Mouse (Mus musculus) liver, embryonic 14.5 days (tissue): ENCODE data around the gene Smc1b. TPM values are rescaled to one million over a fixed set of nuclear protein-coding genes. Genes with fewer than 3 reads are reported as not detected.

Source experiments
- ATAC-seq: fragments of 200-750 bp; cut with Nextera tagmentation; 2 replicates; pipeline ENCODE4 v1.8.0; 2017; ENCODE audit warnings: moderate number of reproducible peaks, mild to moderate bottlenecking, moderate library complexity; ENCODE audit not compliant: insufficient read depth
- DNase-seq, 3 experiments: peaks; one replicate each; pipeline ENCODE4 v3.0.0-alpha.2; 2012 to 2013; ENCODE audit warnings: low read depth in 3 of 3, low spot score in 3 of 3
- H3K27ac ChIP-seq: fragments of 300-500 bp; sonication (generic); 2 replicates; pipeline ENCODE4 v1.5.1; 2014; ENCODE audit warnings: moderate library complexity, mild to moderate bottlenecking, control low read depth, inconsistent platforms
- H3K27me3 ChIP-seq: fragments of 300-500 bp; sonication (generic); 2 replicates; pipeline ENCODE4 v1.6.1; 2014; ENCODE audit warnings: mild to moderate bottlenecking, low read length, moderate library complexity; ENCODE audit not compliant: control insufficient read depth, insufficient read depth
- H3K36me3 ChIP-seq: fragments of 300-500 bp; sonication (generic); replicated peaks from 2 replicates; pipeline ENCODE4 v1.6.1; 2014; ENCODE audit warnings: low read depth; ENCODE audit not compliant: control insufficient read depth, insufficient read depth
- H3K4me1 ChIP-seq, 2 experiments: fragments of 200-500 bp in 1 of 2; fragments of 300-500 bp in 1 of 2; sonication (generic) in 1 of 2; replicated peaks; 2 replicates each; pipeline ENCODE4 v1.6.1; 2012 to 2014; ENCODE audit warnings: antibody characterized with exemption in 1 of 2, inconsistent platforms in 1 of 2, low read length in 1 of 2; ENCODE audit not compliant: control insufficient read depth in 2 of 2, insufficient read depth in 2 of 2
- H3K4me2 ChIP-seq: fragments of 300-500 bp; sonication (generic); 2 replicates; pipeline ENCODE4 v1.6.1; 2014; ENCODE audit warnings: low read depth, mild to moderate bottlenecking, control low read depth, moderate library complexity
- H3K4me3 ChIP-seq, 2 experiments: fragments of 200-500 bp in 1 of 2; fragments of 300-500 bp in 1 of 2; sonication (generic) in 1 of 2; 2 replicates each; pipeline ENCODE4 v1.5.1; 2012 to 2014; ENCODE audit warnings: low read depth in 2 of 2, low read length in 2 of 2, mild to moderate bottlenecking in 2 of 2, control low read depth in 1 of 2, inconsistent platforms in 1 of 2, moderate library complexity in 1 of 2; ENCODE audit not compliant: insufficient read depth in 1 of 2
- H3K9ac ChIP-seq: fragments of 300-500 bp; sonication (generic); replicated peaks from 2 replicates; pipeline ENCODE4 v1.6.1; 2014; ENCODE audit warnings: mild to moderate bottlenecking, control low read depth, moderate library complexity
- H3K9me3 ChIP-seq: fragments of 300-500 bp; sonication (generic); 2 replicates; pipeline ENCODE4 v1.6.1; 2016; ENCODE audit warnings: low read length, mixed read lengths; ENCODE audit not compliant: control insufficient read depth
- CTCF ChIP-seq: IDR thresholded peaks from 2 replicates; pipeline ENCODE4 v1.5.1; 2016; ENCODE audit warnings: antibody characterized with exemption, low read depth, control low read depth
- EP300 ChIP-seq: IDR thresholded peaks from 2 replicates; pipeline ENCODE4 v1.6.1; 2016; ENCODE audit warnings: antibody characterized with exemption, low read depth
- WGBS: fragments of 180-500 bp; shearing (Covaris S2); extraction: QIAGEN DNeasy Blood & Tissue Kit; methylation state at CpG from one replicate; pipeline ENCODE4 v1.1.7; 2014; ENCODE audit not compliant: insufficient replicate concordance; 5-methylcytosine and 5-hydroxymethylcytosine counted together
- polyA plus RNA-seq, 2 experiments: library from polyadenylated mRNA; depleted of rRNA in 1 of 2; stranded (reverse) in 1 of 2; unstranded in 1 of 2; fragments of >200 nt; fragmentation: Nextera tagmentation in 1 of 2; extraction: Ambion mirVana in 1 of 2; gene quantifications; 2 replicates each; pipeline versions ENCODE4 v1.2.1 to v1.2.3; 2012 to 2014

Smc1b gene
- polyA plus RNA-seq, 2 experiments, result 0.25 TPM

DNA sequence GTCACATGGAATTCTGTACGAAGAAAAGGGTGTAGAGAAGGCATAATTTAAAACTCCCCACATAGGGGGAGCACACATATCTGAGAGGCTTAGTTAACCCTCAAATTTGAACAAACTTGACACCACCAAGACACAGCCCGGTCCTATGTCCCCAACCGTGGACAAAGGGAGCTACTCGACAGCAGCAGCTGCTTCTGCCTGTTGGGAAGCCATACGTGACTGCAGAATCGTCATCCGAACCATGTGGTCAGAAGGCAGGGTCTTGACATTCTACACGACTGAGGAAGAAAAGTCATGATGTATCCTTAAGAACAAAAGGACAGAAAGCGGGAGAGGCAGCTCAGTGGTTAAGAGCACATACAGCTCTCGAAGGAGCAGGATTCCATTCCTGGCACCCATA lies 42.3 kb upstream of the Smc1b start:
- TF ChIP-seq EP300 (no peak), CTCF (no peak)
- Histone ChIP-seq H3K4me3 (no peak overlapping the region), H3K36me3 (no peaks in the 10 kb centered on the region), H3K27me3 (no peaks in the 10 kb centered on the region), H3K9ac (no peak overlapping the region), H3K4me2 (no peak overlapping the region), H3K4me1 (no peaks in the 10 kb centered on the region), H3K27ac (no peak overlapping the region), H3K9me3 (no peaks in the 10 kb centered on the region)
- ATAC-seq, result no peak
- no peak for DNase-seq
- 66% methylated on average over 10 of the region's 10 CpGs for WGBS

DNA sequence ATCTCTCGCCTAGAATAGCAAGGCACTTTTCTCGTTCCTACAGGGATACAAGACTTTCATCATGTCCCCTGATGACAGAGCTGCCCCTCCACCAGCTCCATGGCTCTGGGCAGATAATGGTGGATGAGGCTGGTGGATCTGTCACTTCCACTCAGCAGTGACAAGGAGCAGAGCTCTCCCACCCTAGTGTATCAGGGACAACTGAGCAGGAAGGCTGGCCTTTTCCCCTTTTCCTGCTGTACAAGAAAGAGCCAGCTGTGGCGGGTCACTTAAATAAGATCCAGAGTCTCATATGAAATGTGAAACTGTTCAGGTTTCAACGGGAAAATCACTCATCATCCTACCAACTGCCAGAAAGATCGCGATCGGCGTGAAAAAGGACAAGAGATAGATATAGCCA lies 41.7 kb upstream of the Smc1b start:
- DNase-seq (no peak), ATAC-seq (no peak)
- Histone ChIP-seq H3K9ac (no peak overlapping the region), H3K9me3 (no peaks in the 10 kb centered on the region), H3K36me3 (no peaks in the 10 kb centered on the region), H3K4me2 (no peak overlapping the region), H3K4me1 (no peaks in the 10 kb centered on the region), H3K4me3 (no peak overlapping the region), H3K27me3 (no peaks in the 10 kb centered on the region), H3K27ac (no peak overlapping the region)
- 63% methylated on average over 8 of the region's 8 CpGs for WGBS
- TF ChIP-seq CTCF (no peak), EP300 (no peak)

DNA sequence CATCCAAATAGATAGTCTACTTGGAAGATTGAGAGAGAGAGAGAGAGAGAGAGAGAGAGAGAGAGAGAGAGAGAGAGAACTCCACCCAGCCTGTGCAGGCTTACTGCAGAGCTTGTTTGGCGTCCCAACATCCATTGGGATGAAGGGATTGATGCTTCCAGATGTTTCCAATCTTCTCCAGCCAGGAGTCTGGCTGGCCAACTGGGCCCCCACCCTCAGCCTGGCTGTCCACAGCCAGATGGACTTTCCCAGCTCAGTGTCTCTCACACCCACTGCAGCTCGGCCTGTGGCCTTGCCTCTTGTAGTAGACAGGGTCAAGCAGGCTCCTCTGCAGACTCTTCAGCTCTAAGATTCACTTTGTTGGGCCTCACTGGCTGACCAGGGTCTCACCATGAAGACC lies 40.3 kb upstream of the Smc1b start:
- H3K4me3 ChIP-seq, result no peak overlapping the region
- 45% methylated on average over 2 of the region's 2 CpGs for WGBS
- TF ChIP-seq CTCF, result no peak
- TF ChIP-seq EP300, result no peak
- H3K9me3 ChIP-seq, result no peaks in the 10 kb centered on the region
- H3K27ac ChIP-seq, result no peak overlapping the region
- no peaks in the 10 kb centered on the region for H3K27me3 ChIP-seq
- no peaks in the 10 kb centered on the region for H3K36me3 ChIP-seq
- H3K4me1 ChIP-seq, result no peaks in the 10 kb centered on the region
- no peak overlapping the region for H3K4me2 ChIP-seq
- no peak for ATAC-seq
- no peak for DNase-seq
- no peak overlapping the region for H3K9ac ChIP-seq

DNA sequence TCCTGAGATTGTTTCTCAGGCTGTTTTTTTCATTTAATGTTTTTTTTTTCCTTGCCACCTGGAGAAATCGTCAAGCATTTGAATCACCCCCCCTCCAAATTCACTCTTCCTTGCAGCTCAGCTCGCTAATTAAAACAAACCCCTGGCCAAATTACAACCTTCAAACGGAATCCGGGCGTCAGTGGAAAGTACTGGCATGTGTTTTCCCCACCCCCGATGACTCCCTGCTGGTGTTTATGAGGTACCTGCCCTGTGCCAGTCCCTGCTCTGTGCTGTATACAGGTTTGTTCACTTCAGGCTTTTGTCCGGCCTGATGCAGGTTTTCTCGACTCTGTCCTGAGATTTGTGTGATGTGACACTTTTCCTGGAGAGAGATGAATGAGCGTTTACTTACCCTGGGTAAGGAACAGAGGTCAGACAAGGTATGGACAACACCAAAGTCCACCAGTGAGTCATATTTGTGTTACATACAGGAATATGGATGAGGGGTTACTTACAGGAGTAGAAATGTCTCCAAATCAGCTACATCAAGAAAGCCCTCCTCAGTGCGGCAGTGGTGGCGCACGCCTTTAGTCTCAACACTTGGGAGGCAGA lies 35.4 kb upstream of the Smc1b start:
- H3K27ac ChIP-seq, result no peak overlapping the region
- H3K4me3 ChIP-seq, result no peak overlapping the region
- no peaks in the 10 kb centered on the region for H3K27me3 ChIP-seq
- no peaks in the 10 kb centered on the region for H3K9me3 ChIP-seq
- H3K36me3 ChIP-seq, result no peaks in the 10 kb centered on the region
- ATAC-seq, result no peak
- no peak for DNase-seq
- no peaks in the 10 kb centered on the region for H3K4me1 ChIP-seq
- TF ChIP-seq EP300 (no peak), CTCF (no peak)
- WGBS, result 57% methylated on average over 12 of the region's 12 CpGs
- H3K4me2 ChIP-seq, result no peak overlapping the region
- no peak overlapping the region for H3K9ac ChIP-seq

DNA sequence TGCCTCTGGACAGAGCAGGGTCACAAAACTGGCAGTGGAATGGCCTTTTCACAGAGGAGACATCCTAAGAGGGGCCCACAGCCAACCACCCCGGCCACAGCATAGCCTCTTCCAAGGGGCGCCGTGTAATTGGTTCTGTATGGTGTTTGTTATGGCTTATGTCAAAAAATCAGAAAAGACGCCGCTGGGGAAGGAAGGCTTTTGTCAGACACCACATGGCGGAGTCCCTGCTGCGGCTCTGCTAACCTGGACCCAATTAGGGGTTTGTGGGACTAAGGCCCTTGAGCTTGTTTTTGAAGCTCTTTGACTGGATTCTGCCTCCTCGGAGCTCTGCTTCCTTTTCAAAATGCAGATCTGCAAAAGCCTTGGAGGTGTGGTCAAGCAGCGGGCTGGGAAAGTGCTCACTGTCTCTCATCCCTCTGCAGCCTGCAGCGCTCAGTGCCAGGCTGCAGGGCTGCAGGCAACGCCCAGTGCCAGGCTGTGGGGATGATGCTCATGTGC lies 34.7 kb upstream of the Smc1b start:
- no peak for DNase-seq
- Histone ChIP-seq H3K27me3 (no peaks in the 10 kb centered on the region), H3K9me3 (no peaks in the 10 kb centered on the region), H3K9ac (no peak overlapping the region), H3K4me3 (no peak overlapping the region), H3K4me2 (no peak overlapping the region), H3K27ac (no peak overlapping the region), H3K36me3 (no peaks in the 10 kb centered on the region), H3K4me1 (no peaks in the 10 kb centered on the region)
- TF ChIP-seq CTCF (no peak), EP300 (no peak)
- ATAC-seq, result no peak
- 29% methylated on average over 11 of the region's 11 CpGs for WGBS
